In the genomic region with DNA sequence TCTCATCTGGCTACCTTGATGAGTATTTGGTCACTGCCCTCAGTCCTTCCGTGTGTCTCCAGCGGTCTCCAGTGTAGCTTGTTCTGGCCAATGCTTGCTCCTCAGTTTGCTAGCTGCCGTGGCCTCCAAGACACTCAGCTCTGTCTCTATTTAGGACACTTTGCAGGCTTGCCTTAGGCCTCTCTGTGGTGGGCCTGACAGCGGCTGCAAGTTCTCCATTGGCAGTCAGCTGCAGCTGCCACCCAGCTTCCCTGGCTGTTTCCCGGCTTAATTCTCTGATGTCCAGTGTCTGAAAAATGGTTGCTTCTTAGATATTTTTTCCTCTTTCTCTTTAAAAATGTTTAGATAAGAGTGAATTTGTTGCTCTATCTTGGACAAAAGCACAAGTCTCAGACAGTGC, we compare ENCODE assay signal across 23 mouse cellular contexts.
DNase-seq lines count a peak whose midpoint lies in the region; ATAC-seq and TF ChIP-seq lines count a peak whose summit lies in the region.
"Had no signal": no experiment of that assay in that cellular context is flagged by ENCODE, and none has a peak within 500 bp of the region (broad histone marks: within the 10 kb centered on the region; RNA-seq: fewer than 3 reads in every experiment).

No protein-coding gene starts in this region.

- ATAC-seq in lung, embryonic 14.5 days (ENCODE audit: insufficient read depth) = peak; percentile 82
- ATAC-seq in intestine, embryonic 16.5 days = peak; percentile 63
- ATAC-seq in heart, embryonic 12.5 days (ENCODE audit: insufficient number of reproducible peaks, low FRiP score) = no peak
- ATAC-seq: forebrain, embryonic 16.5 days had no signal

- no peaks in the 10 kb centered on the region for H3K27me3 ChIP-seq in lung, embryonic 14.5 days (ENCODE audit: insufficient read depth, low read length)
- no peaks in the 10 kb centered on the region for H3K27me3 ChIP-seq in intestine, embryonic 16.5 days (replicated peaks; ENCODE audit: control insufficient read depth, insufficient read depth, low read length)
- no peaks in the 10 kb centered on the region for H3K27me3 ChIP-seq in heart, embryonic 12.5 days (replicated peaks)
- H3K27me3 ChIP-seq: CH12.LX; embryonic facial prominence, embryonic 13.5 days; heart, embryonic 15.5 days; hindbrain, embryonic 13.5 days had no signal

- 56% methylated on average over 5 of the region's 5 CpGs for WGBS in lung, embryonic 14.5 days
- WGBS in lung, adult 2 months = 71% methylated on average over 5 of the region's 5 CpGs
- 64% methylated on average over 5 of the region's 5 CpGs for WGBS in intestine, embryonic 16.5 days
- 70% methylated on average over 5 of the region's 5 CpGs for WGBS in heart, embryonic 12.5 days

- H3K4me2 ChIP-seq in lung, embryonic 14.5 days = no peak overlapping the region
- no peak overlapping the region for H3K4me2 ChIP-seq in intestine, embryonic 16.5 days (ENCODE audit: low read depth, low read length)
- no peak overlapping the region for H3K4me2 ChIP-seq in heart, embryonic 12.5 days
- H3K4me2 ChIP-seq: embryonic facial prominence, embryonic 13.5 days; forebrain, embryonic 12.5 days; heart, embryonic 15.5 days; hindbrain, embryonic 13.5 days had no signal

- peak; percentile 81 for DNase-seq in lung, embryonic 14.5 days
- no peak for DNase-seq in lung, adult 2 months
- DNase-seq in ES-E14 (ENCODE audit: low read depth, low spot score) (no peak), liver (no peak)
- peak; percentile 24 for DNase-seq in lung, postnatal 14 days
- no peak for DNase-seq in spleen, adult 18-20 months
- DNase-seq: adrenal gland, postnatal 10 days; cerebellum, adult 11-12 months; cerebellum, adult 9-10 months; cerebellum, postnatal 36 days; gastrocnemius, postnatal 10 days; heart, adult 18-20 months; heart, postnatal 14 days had no signal

- no peak for TF ChIP-seq POLR2A in lung, adult 2 months (IDR thresholded peaks at IDR 0.05; ENCODE audit: borderline replicate concordance, extremely low read depth, low read depth, low read length)

- no peak overlapping the region for H3K4me3 ChIP-seq in lung, embryonic 14.5 days (ENCODE audit: low read depth, low read length)
- no peak overlapping the region for H3K4me3 ChIP-seq in lung, adult 2 months (replicated peaks; ENCODE audit: extremely low read depth, low read depth, low read length)
- H3K4me3 ChIP-seq in ES-E14 (ENCODE audit: insufficient read depth in 1 of 2, low read depth in 1 of 2, low read length in 2 of 2, poor library complexity in 1 of 2, severe bottlenecking in 1 of 2) = peak overlapping the region in 1 of 2 experiments; percentile 23; a peak in 1 of 4 replicates
- H3K4me3 ChIP-seq in intestine, embryonic 16.5 days (ENCODE audit: low read length) = no peak overlapping the region
- no peak overlapping the region for H3K4me3 ChIP-seq in heart, embryonic 12.5 days
- H3K4me3 ChIP-seq: embryonic facial prominence, embryonic 13.5 days; forebrain, embryonic 12.5 days; heart, embryonic 10.5 days; heart, embryonic 15.5 days; hindbrain, embryonic 13.5 days had no signal

- H3K9ac ChIP-seq in lung, embryonic 14.5 days = no peak overlapping the region
- H3K9ac ChIP-seq in ES-E14 (ENCODE audit: insufficient read depth, low read depth, low read length, poor library complexity, severe bottlenecking) = peak overlapping the region; percentile 54; the same call in 1 of the 2 replicates
- no peak overlapping the region for H3K9ac ChIP-seq in intestine, embryonic 16.5 days (ENCODE audit: low read depth, low read length)
- H3K9ac ChIP-seq in heart, embryonic 12.5 days = no peak overlapping the region
- H3K9ac ChIP-seq: embryonic facial prominence, embryonic 13.5 days; forebrain, embryonic 12.5 days; heart, embryonic 15.5 days; hindbrain, embryonic 13.5 days had no signal

- in situ Hi-C loops in ES-E14 (cut with MboI; ENCODE audit: low sequenced_read_pairs in 2 of 2, unreplicated experiment in 2 of 2) = no loop called here

- peak overlapping the region; percentile 58 for H3K27ac ChIP-seq in lung, embryonic 14.5 days (ENCODE audit: low read depth)
- H3K27ac ChIP-seq in ES-E14 (ENCODE audit: insufficient read depth, low read depth, low read length, poor library complexity, severe bottlenecking) = peak overlapping the region; percentile 73
- H3K27ac ChIP-seq in intestine, embryonic 16.5 days (ENCODE audit: low read length) = no peak overlapping the region
- H3K27ac ChIP-seq in heart, embryonic 12.5 days (ENCODE audit: poor library complexity, severe bottlenecking) = no peak overlapping the region
- H3K27ac ChIP-seq: embryonic facial prominence, embryonic 13.5 days; forebrain, embryonic 12.5 days; heart, embryonic 10.5 days; heart, embryonic 15.5 days; hindbrain, embryonic 13.5 days had no signal

- H3K4me1 ChIP-seq in lung, embryonic 14.5 days (ENCODE audit: insufficient read depth) = peaks cover 5% of the 10 kb centered on the region; the same call in 1 of the 2 replicates
- H3K4me1 ChIP-seq in lung, adult 2 months (ENCODE audit: control insufficient read depth, insufficient read depth, low read length) = no peaks in the 10 kb centered on the region; the same call in 1 of the 2 replicates
- peaks cover 11 to 26% of the 10 kb centered on the region in 2 experiments; a peak in 3 of 4 replicates for H3K4me1 ChIP-seq in ES-E14 (ENCODE audit: control insufficient read depth in 2 of 2, insufficient read depth in 2 of 2, low read length in 2 of 2, poor library complexity in 1 of 2)
- H3K4me1 ChIP-seq in intestine, embryonic 16.5 days (ENCODE audit: control insufficient read depth, insufficient read depth, low read length) = peaks cover 8% of the 10 kb centered on the region
- no peaks in the 10 kb centered on the region for H3K4me1 ChIP-seq in heart, embryonic 12.5 days (replicated peaks)
- H3K4me1 ChIP-seq: heart, embryonic 15.5 days had no signal

- H3K9me3 ChIP-seq in lung, embryonic 14.5 days (ENCODE audit: low read depth, low read length) = no peaks in the 10 kb centered on the region
- no peaks in the 10 kb centered on the region for H3K9me3 ChIP-seq in ES-E14 (ENCODE audit: control insufficient read depth, insufficient read depth, low read depth, low read length)
- H3K9me3 ChIP-seq in intestine, embryonic 16.5 days (ENCODE audit: control insufficient read depth, low read length) = no peaks in the 10 kb centered on the region
- H3K9me3 ChIP-seq in heart, embryonic 12.5 days (replicated peaks) = no peaks in the 10 kb centered on the region
- H3K9me3 ChIP-seq: embryonic facial prominence, embryonic 13.5 days; forebrain, embryonic 12.5 days; G1E; heart, embryonic 10.5 days; heart, embryonic 15.5 days; hindbrain, embryonic 13.5 days had no signal

- TF ChIP-seq CTCF in lung, embryonic 14.5 days (IDR thresholded peaks at IDR 0.05; ENCODE audit: low read depth) = no peak
- no peak for TF ChIP-seq CTCF in lung, adult 2 months (IDR thresholded peaks at IDR 0.05; ENCODE audit: insufficient read depth, low read length)

- no peaks in the 10 kb centered on the region for H3K36me3 ChIP-seq in lung, embryonic 14.5 days (ENCODE audit: insufficient read depth)
- no peaks in the 10 kb centered on the region for H3K36me3 ChIP-seq in ES-E14 (ENCODE audit: control insufficient read depth, insufficient read depth, low read length, poor library complexity, severe bottlenecking)
- H3K36me3 ChIP-seq in intestine, embryonic 16.5 days (ENCODE audit: control insufficient read depth, insufficient read depth, low read length) = no peaks in the 10 kb centered on the region
- no peaks in the 10 kb centered on the region for H3K36me3 ChIP-seq in heart, embryonic 12.5 days
- H3K36me3 ChIP-seq: embryonic facial prominence, embryonic 13.5 days; forebrain, embryonic 12.5 days; heart, embryonic 10.5 days; heart, embryonic 15.5 days; hindbrain, embryonic 13.5 days had no signal

TF ChIP-seq in ES-E14, 5 proteins besides CTCF, POLR2A, EP300 and RAD21:
- TF ChIP-seq MAFK (IDR thresholded peaks at IDR 0.05; ENCODE audit: insufficient read depth, low read depth, low read length) (no peak), ZNF384 (IDR thresholded peaks at IDR 0.05; ENCODE audit: low read depth, low read length) (no peak), CHD2 (IDR thresholded peaks at IDR 0.05; ENCODE audit: low read depth, low read length) (no peak), HCFC1 (IDR thresholded peaks at IDR 0.05; ENCODE audit: borderline replicate concordance, insufficient read depth, low read length) (no peak), ZC3H11A (IDR thresholded peaks at IDR 0.05; ENCODE audit: borderline replicate concordance, low read depth, low read length) (no peak)

Comparison
In these comparisons a context has a peak if more than half of its experiments do, and no peak if none do; other contexts are left out.
1. DNase-seq: peak in lung, embryonic 14.5 days (single experiment) and lung, postnatal 14 days (single experiment); none in lung, adult 2 months (single experiment), ES-E14 (single experiment), liver (single experiment) and spleen, adult 18-20 months (0 of 2).
2. H3K27ac ChIP-seq: peak in lung, embryonic 14.5 days (single experiment) and ES-E14 (single experiment); none in intestine, embryonic 16.5 days (single experiment) and heart, embryonic 12.5 days (single experiment).